Mouse (Mus musculus): ENCODE results near the gene Plppr5.

Plppr5 gene

DNA sequence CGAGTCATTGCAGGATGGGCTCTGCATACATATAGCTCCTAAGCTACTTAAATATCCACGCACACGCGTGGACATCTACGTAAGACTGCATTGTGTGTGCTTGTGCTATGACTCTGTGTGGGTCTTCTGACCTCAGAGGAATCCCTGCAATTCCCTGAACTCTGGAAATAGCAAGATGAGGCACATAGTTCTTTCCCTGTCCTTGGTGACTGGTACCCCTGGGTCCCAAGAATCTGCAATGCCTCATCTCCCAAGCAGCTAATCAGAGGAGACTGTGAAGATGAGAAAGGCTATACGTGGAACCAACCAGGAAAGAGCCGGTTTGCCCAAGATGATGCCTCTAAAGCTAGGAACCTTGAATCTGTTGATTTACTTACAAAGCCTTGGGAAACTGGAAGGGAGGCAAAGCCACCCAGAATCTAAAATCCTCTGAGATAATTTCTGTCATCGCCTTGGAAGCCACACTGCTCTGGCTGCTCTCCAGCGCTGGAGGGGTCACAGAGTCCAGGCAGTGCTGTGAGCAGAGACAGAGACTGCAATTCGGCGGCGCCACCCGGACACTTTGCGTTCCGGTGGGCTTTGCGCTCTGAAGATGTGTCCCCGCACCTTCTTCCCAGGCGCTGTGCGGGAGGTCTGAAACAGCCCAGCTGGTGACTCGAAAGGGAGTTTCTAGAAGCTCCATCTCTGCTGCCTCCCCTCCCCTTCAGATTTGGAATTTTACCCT, at the start of gene Plppr5:
Gene Plppr5, plus strand, starts transcription at position 308 of the 724 bp plus-strand sequence.
- DNase-seq: no peak

DNA sequence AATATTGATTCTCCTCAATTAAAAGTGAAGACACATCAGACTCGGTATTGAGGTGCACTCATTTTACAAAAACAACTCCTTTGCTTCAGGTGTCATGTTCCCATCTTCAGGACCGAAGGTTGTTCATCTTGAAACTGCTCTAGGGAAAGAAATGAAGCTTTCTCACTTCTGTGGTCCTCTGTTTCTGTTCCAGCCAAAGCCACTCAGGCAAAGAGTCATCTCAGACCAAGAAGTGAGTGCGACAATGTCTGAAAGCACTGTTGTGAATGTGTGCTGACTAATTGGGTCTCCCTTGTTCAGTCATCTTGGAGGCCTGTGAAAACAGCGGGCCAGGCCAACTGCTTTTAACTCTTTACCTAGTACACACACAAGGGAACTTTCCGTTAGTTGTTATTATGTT, 24.7 kb upstream of the Plppr5 start:
- no peak for DNase-seq

DNA sequence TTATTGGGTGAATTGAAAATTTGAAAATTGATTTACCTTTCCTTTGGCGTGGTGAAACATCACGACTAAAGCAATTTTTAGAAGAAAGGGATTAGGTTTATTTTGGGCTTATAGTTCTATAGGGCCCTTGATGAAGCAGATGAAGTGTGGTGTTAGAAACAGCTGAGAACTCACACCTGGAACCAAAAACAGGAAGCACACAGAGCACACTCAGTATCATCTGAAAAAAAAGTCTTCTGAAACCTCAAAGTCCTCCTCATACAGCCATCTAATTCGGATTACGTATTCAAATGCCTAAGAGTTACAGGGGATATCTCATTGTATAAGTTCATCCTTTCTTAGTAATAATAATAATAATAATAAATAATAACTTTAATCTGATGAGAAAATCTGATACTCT, 24.1 kb upstream of the Plppr5 start:
- DNase-seq: no peak

DNA sequence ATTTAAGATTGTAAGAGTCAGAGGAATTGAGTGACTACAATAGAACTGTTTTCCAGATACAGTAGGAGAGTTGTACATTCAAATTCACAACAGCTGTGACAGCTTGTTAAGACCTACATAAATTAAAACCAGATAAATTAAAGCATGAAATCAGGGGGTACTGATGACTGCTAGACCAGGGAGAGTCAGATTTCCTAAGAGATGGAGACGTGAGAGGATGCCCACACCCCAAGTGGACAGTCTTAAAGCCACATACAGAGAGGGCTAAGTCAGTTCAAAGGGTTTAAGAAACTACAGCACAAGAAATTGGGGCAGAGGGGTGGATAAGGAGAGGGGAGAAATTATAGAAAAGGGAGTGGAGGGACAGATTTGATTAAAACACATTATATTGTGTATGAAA, 17.7 kb upstream of the Plppr5 start:
- DNase-seq: no peak

DNA sequence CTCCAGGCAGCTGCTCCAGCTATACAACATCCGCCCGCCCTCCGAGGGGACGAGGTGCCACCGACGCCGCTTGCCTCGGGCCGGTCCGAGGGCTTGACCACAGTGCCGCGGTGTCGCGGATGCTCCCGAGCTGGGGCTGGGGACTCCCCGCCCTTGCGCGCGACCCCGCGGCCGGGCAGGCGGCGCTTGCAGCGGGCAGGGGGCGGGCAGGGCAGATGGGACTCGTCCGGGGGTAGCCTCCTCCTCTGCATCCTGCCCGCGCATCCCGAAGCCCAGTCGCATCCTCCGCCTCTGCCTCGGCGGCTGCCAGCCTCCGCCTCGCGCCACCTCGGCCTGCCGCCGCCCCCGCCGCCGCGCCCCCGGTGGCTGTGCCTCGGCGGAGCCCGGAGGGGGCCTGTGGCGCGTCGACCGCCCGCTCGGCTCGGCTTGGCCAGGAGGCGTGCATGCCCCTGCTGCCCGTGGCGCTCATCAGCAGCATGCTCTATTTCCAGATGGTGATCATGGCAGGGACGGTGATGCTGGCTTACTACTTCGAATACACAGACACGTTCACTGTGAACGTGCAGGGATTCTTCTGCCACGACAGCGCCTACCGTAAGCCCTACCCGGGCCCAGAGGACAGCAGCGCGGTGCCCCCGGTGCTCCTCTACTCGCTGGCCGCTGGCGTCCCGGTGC, 754 bp downstream of the Plppr5 start:
- DNase-seq: peak; percentile 52

DNA sequence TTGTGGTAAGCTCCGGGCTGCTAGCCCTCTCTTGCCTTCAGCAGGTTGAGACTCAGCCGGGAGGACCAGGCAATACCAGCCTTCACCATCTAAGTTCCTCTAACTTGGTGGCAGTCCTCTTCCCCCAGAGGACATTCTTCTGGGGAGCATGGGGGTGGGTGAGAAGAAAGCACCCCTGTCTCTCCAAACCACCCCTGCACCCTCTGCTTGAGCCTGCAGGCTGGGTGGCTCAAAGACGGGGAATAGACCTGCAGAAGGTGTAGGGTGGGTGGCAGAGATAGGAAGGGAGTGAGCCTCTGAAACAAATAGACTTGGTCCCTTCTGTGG, 1.3 kb downstream of the Plppr5 start:
- DNase-seq: no peak

DNA sequence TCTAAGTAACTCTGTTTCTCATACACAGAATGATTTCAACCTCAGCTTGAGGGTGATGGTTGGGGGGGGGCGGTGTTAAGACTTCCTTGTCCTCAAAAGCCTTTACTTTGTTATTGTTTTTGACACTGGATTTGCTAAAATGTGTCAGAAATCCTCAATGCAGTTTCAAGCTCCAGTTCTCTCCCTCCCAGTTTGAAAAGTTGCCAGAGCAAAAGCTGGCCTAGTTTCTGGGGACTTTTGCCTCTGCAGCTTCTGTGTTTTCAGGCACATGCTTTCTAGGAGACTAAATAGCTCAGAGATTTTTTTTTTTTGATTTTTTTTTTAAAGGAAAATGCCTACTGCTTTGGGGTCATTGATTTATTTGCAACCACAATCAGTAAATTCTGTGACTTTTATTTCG, 2.7 kb downstream of the Plppr5 start:
- DNase-seq: no peak

DNA sequence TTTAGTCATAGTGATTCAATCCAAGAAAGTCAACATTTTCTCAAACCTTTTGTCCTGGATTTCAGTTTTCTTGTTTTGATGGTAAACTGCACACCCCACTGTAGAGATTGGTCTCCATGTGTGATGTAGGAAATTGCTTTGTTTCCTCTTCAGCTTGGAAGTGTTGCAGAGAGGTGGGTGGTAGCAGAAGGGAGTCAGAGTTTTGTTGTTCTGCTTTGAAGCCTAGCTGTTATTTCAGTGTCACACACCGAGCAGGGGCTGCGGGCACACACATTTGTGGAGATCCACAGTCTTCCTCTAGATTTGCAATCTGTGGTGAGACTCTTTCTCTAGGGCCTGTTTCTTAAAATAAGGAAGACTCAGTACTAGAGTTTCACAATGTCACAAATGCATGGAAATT, 8.0 kb downstream of the Plppr5 start:
- peak; percentile 51 for DNase-seq

DNA sequence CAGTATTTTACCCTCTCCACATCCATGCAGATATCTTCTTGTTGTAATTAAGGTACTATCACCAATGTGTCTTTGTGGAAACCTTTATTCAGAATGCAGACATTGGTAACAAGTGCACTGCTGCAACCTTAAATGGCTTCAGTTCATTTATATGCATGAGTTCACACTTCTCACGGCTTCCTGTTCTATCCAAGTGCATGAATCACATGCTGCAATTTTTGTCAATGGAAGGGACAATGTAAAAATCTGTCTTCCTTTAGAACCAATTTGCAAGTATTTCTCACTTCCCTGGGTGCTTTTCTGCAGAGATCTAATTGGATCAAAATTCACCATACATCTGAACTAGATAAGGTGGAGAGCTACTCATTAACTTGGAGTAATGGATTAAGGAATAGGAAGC, 27.8 kb downstream of the Plppr5 start:
- no peak for DNase-seq

DNA sequence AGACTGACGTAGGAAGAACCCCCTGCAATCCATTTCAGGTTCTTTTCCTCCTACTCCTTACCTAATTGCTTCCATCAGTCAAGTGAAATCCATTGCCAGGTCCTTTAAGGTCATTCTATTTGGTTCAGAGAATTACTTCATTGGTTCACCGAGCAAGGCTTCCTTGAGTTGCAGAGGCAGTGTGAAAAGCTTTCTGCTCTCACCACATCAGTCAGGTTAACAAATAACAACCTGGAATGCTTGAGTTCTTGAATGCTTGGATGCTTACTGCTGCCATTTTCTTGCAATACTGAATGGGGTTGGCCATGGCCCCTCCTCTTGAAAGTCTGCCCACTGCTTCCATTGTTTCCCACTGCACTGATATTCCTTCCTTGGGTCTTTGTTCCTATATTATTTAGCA, 28.8 kb downstream of the Plppr5 start:
- no peak for DNase-seq

DNA sequence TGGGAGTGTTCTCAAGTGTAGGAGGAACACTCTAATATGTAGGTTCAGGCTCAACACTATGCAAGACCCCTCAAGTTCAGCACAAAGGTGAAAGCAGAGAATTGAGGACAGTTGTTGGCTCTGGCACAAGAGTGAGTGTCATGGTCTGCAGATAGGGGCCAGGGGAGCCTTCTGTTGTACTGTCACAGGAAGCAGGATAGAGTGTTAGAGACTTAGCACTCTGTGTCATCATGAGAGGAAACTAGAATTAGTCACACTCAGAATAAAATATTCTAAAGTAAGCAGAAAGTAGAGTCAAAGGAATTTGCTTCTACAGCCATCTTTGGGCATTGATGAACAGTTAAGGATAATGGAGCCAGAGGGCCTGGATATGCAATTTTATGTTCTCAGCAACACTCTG, 31.7 kb downstream of the Plppr5 start:
- no peak for DNase-seq

DNA sequence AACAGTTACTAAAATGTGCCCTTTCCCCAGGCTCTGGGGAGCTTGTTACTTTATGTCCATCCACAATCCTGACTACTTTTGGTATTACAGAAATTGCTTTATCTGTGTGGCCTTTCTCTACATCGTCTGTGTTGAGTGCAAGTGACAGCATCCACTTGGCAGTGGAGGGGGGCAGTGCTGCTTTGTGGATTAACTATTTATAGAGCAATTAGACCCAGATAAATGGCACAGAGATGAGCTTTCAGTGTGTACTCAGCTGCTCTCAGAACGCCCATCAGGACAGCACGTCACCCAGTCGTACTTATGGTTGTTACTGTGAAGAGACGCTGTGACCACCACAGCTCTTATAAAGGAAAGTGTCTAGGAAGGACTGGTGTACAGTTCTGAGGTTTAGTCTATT, 36.8 kb downstream of the Plppr5 start:
- no peak for DNase-seq

DNA sequence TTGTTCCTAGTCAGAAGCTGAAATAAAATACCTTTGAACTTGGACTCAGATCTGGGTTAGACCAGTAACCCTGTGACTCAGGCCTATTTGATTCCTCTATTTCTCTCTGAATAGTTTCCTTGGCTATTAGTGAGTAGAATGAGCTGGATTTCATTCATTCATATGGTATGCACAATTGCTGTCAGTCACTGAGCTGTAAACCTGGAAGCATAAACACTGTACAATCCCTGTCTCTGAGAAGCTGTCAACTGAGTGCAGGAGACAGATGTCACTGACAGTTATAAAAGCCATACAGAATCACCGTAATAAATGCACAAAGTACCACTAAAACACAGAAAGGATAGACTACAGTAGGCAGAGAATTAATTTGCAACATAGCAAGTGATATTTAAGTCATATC, 40.2 kb downstream of the Plppr5 start:
- DNase-seq: no peak

DNA sequence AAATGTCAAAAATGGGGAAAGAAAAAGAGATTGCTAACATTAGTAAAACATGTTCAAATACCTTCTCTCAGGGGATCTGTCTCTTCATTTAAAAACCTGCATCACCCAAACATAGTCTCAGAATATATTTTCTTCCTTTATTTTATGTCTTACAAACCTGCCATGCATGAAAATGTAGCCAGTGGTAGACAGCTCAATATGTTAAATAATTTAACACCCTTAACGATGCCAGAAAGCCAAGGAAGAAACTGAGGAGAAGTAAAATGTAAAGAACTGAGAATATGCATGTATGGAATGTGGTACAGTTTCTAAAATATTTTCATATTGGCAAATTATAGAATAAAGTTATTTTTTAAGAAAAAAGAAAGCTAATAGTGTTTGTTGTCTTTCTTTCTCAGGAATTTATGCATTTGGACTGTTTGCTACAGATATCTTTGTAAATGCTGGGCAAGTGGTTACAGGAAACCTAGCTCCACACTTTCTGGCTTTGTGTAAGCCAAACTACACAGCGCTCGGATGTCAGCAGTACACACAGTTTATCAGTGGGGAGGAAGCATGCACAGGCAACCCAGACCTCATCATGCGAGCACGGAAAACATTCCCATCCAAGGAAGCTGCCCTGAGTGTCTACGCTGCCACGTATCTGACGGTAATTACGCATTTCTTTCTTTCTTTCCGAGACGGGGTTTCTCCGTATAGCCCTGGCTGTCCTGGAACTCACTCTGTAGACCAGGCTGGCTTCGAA, 50.8 kb downstream of the Plppr5 start:
- no peak for DNase-seq

DNA sequence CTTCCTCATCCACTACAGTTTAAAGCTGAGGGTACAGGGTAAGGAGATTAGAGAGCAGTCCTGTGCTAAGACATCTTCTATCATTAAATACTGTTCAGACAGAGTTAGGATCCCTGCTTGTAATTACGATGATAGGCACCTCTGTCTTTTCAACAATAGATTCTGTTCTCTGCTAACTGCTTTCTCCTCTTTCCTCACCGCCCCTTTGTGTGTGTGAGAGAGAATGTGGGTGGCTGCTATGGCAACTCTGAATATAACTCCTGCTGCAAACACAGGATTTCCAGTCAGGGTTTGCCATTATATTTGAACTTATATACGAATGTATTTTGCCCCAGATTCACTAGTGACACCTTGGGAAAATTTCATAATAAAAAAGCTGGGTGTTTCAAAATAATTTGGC, 54.2 kb downstream of the Plppr5 start:
- peak; percentile 37 for DNase-seq

DNA sequence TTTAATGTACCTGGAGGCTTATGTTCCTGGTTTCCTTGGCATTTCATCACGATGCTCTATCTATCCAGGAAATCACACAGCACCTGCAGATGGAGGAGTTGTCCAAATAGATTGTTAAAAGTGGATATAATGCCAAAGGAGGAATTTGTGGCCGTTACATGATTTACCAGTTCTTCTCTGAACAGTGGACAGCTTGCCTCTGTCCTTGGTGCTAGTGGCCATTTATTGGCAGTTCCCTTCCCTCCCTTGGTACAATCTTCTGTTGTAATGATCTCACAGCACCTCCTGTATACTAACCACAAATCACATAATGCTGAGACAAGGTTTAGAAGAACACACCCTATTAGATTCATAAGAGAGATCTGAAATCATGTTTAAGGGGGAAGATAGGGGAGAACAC, 55.7 kb downstream of the Plppr5 start:
- DNase-seq: no peak

DNA sequence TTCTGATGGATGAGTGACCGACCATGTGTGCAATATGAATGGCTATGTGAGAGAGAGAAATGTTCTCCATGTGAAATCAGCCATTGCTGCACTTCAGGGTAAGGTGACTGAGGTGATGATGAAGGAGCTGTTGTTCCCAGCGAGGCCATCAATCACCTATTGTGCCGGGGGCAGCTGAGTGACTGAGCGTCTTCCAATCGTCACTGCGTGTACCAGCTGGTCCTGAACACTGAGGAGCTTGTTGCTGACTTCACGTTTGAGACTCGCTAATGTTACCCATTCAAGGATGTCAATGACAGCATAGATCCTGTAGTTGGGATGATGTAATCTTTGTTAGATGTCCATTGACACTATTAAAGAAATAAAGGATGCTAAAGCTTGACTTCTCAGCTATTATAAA, 74.0 kb downstream of the Plppr5 start:
- DNase-seq: no peak

DNA sequence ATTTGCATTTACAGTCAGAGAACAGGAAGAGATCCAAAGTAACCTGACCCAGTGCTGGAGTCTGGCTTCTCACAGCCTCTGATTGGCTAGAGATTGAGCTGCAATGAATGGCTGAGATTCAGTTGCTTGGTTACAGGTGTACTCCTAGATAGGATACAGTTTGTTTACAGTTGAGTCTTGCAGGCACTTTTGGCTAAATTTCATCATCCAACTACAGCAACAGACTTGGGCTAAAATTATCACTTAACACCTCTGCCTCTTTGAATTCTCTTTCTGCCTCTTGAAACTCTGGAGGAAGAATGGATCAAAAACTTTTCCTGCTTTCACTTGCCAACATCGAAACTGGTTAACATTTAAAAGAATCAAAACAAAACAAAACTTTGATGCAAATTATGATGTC, 89.7 kb downstream of the Plppr5 start:
- peak; percentile 12 for DNase-seq

DNA sequence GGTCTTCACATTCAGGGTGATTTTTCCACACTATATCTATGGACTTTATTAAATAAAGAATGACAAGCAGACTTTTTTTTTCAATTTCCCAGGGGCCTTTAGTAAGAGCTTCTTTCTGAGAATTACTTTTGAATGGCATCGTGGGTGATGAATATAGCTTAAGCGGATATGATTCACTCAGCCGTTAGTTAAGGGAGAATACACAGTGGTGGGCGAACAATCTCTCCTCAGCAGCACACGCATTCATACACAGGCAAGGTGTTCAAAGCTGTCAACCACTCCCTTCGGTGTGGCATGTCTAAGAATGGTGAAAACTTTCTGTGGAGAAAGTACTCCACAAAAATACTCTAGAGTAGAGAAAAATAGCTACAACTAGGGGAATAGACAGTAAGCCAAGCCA, 104.6 kb downstream of the Plppr5 start:
- no peak for DNase-seq

DNA sequence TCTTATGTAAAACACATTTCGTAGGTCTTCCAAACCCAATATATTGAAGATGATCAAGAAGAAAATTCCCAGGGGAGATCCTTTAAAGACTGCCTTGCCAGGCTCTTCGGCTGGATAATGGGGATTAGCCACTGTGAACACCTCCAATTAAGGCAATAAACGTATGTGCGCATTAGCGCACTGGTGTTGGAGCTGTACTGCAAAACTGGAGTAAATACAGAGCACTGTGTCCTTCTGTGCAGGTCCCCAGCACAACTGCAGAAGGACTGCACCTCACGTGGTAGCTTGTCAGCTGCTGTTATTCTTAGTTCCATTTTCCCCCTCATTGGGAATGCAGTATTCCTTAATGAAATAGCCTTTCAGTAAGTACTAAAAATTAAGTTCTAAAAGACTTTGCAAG, 110.0 kb downstream of the Plppr5 start:
- DNase-seq: no peak

DNA sequence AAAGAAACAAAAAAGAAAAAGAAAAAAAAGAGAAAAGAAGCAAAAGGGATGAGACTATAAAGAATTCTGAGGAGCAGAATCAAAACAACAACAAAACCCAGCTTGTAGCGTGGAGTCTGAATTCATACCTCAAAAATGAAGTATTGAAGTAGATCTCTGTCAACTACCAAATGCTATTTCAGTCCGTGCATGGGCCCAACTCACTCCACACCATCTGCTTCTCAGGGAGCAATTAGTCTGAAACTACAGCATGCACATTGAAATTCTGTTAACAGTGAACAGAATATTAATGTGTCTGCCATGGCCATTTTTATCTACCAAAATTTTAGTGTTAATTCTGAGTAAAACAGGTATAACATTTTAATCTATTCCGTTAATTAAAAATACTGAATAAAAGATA, 111.4 kb downstream of the Plppr5 start:
- peak; percentile 61 for DNase-seq

DNA sequence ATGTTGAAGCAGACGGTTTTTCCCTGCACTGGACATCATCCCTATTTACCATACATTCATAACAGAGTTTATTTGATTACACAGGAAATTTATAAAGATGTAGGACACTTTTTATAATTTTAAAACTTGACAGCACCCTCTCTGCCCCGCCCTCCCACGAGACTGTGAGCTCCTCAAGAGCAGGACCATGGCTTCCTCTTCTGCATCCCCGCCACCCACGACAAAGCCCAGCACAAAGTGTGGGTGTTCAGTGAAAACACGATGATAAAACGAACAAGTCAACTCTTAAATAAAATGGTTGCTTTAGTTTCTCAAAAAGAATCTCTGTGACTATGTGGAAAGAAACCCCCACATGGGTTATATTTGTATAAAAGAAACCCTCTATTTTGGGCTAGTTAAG, 112.0 kb downstream of the Plppr5 start:
- DNase-seq: peak; percentile 33

DNA sequence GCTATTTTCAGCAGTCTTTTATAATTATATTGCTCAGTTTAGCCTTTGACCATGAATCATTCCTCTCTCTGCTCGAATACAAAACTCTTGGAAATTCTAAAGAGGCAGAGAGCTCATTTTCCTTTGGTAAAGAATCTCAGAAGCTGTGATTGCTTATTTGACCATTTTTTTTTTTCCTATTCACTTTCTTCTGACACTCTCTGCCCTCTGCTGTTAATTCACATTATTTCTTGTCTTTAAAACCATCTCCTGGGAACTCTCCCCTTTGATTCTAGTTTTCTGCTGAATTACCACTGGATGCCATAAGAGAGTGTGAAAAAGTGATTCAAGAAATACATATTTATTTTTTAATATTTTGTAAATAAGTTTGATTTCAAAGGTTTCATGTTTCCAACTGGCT, 120.1 kb downstream of the Plppr5 start:
- no peak for DNase-seq

DNA sequence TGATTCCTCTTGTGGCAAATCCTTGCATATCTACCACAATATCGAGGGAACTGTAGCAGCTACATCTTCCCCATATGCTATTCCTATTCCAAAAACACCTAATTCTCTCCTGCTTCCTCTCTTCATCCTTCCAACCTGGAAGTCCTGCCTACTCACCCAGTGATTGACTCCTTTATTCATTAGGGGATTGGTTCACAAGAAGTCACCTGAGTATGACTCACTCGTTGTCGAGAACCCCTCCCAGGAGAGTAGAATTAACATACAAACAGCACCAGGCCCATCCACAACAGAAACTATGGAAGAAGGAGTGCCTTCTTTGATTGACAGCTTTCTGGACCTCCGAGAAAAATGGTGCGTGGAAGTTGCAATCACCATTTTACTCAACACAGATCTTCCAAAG, 121.7 kb downstream of the Plppr5 start:
- no peak for DNase-seq
